Mouse (Mus musculus) heart, adult 2 months (tissue): ENCODE results near the gene Ftsj3. TPM values are rescaled to one million over a fixed set of nuclear protein-coding genes. Genes with fewer than 3 reads are reported as not detected.
A peak's percentile ranks its signal among the peaks of the same experiment; 100 is the strongest.
"Not testable (repeated sequence)": the region's sequence is repeated elsewhere in the genome, so short reads cannot be mapped to it uniquely, and the experiment has no call there.

Experiments used
- DNase-seq, 2 experiments: peaks; one replicate each; pipeline ENCODE4 v3.0.0; 2021
- H3K27ac ChIP-seq: fragments of 200-600 bp; 2 replicates; pipeline ENCODE4 v1.8.1; 2022
- H3K27me3 ChIP-seq: fragments of 200-500 bp; 2 replicates; pipeline ENCODE4 v1.6.1; 2012; ENCODE audit warnings: mild to moderate bottlenecking, low read length, inconsistent platforms, mixed read lengths; ENCODE audit not compliant: control insufficient read depth, insufficient read depth
- H3K36me3 ChIP-seq: fragments of 200-500 bp; 2 replicates; pipeline ENCODE4 v1.6.1; 2012; ENCODE audit warnings: low read length, inconsistent platforms; ENCODE audit not compliant: control insufficient read depth, insufficient read depth
- H3K4me1 ChIP-seq: fragments of 200-500 bp; 2 replicates; pipeline ENCODE4 v1.6.1; 2011; ENCODE audit warnings: low read length; ENCODE audit not compliant: control insufficient read depth, insufficient read depth
- H3K4me3 ChIP-seq: fragments of 200-600 bp; 2 replicates; pipeline ENCODE4 v1.8.1; 2022
- H3K79me2 ChIP-seq: fragments of 200-500 bp; replicated peaks from 2 replicates; pipeline ENCODE4 v1.6.1; 2012; ENCODE audit warnings: mild to moderate bottlenecking, inconsistent platforms, low read length, moderate library complexity, mixed read lengths; ENCODE audit not compliant: control insufficient read depth, insufficient read depth
- H3K9ac ChIP-seq: fragments of 200-500 bp; 2 replicates; pipeline ENCODE4 v1.6.1; 2012; ENCODE audit warnings: low read depth, mild to moderate bottlenecking, control low read depth, inconsistent platforms, low read length, mixed read lengths
- CTCF ChIP-seq: fragments of 200-600 bp; IDR thresholded peaks from 2 replicates; pipeline ENCODE4 v1.8.1; 2022; ENCODE audit warnings: antibody characterized with exemption, mild to moderate bottlenecking, moderate library complexity
- EP300 ChIP-seq: fragments of 200-500 bp; IDR thresholded peaks from 2 replicates; pipeline ENCODE4 v1.6.1; 2011; ENCODE audit warnings: low read depth, low read length, control low read depth; ENCODE audit not compliant: insufficient read depth
- POLR2A ChIP-seq: fragments of 200-500 bp; IDR thresholded peaks from 2 replicates; pipeline ENCODE4 v1.6.1; 2011; ENCODE audit warnings: mild to moderate bottlenecking, low read depth, low read length, control low read depth; ENCODE audit not compliant: insufficient read depth
- WGBS: fragments of 180-500 bp; shearing (Covaris S2); methylation state at CpG from one replicate; pipeline ENCODE4 v1.1.7; 2018; 5-methylcytosine and 5-hydroxymethylcytosine counted together
- intact Hi-C: fragments of 180-260 bp; cut with DNase I; formaldehyde crosslinking; loops from one replicate; pipeline ENCODE4 v1.15.1; 2025
- polyA plus RNA-seq: library from polyadenylated mRNA; depleted of rRNA; stranded (reverse); fragments of >200 nt; gene quantifications from 2 replicates; pipeline ENCODE4 v1.2.3, GENCODE M21; 2012; rRNA removed
- total RNA-seq, 2 experiments: library from RNA; stranded (reverse); gene quantifications; 2 replicates each; pipeline ENCODE4 v1.2.3; 2021

The Ftsj3 gene
- total and polyA plus RNA-seq, 3 experiments = 10.2 to 21.6 (median 20.2) TPM

DNA sequence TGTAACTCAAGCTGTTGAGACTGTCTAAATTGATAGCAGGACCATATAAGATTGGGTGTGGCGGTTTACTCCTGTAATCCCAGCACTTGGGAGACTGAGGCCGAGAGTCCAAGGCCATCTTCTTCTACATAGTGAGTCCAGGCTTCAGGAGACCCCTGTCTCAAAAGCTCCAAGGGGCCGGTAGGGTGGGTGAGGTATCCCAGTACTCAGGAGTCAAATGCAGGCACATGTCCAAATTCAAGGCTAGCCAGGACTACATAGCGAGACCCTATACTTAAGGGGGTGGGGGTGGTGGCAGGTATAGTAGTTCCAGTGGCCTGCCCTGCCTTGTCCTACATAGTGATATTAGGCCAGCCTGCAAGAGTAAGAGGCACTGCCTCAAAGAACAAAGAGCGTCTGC lies 41.0 kb downstream of the Ftsj3 start:
- no peak for TF ChIP-seq POLR2A
- no peak for TF ChIP-seq EP300
- TF ChIP-seq CTCF = no peak
- H3K79me2 ChIP-seq = peaks cover 3% of the 10 kb centered on the region
- intact Hi-C loops = no loop called here
- DNase-seq = no peak
- 81% methylated on average over 5 of the region's 5 CpGs for WGBS
- H3K9ac ChIP-seq = no peak overlapping the region
- H3K36me3 ChIP-seq = peaks cover 14% of the 10 kb centered on the region
- H3K27ac ChIP-seq = no peak overlapping the region
- peak overlapping the region; percentile 69; the same call in 1 of the 2 replicates for H3K4me3 ChIP-seq
- H3K27me3 ChIP-seq = no peaks in the 10 kb centered on the region
- peaks cover 7% of the 10 kb centered on the region for H3K4me1 ChIP-seq

DNA sequence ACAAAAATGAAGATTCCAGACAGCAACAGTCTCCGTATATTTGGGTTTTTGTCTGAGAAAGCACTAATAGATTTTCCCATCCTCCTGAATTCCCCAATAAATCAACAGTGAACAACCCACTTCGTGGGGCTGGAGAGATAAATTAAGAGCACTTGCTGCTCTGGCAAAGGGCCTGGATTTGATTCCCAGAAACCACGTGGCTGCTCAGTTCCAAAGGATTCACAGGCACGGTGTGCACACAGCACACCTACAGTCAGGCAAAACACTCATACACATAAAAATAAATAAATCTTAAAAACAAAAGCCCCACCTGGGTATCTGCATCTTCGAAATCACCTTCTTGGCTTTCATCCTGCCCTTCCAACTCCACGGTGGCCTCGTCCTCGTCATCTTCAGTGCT lies 43.1 kb downstream of the Ftsj3 start:
- Histone ChIP-seq H3K27ac (no peak overlapping the region; the same call in 1 of the 2 replicates), H3K79me2 (peaks cover 3% of the 10 kb centered on the region), H3K36me3 (peaks cover 14% of the 10 kb centered on the region), H3K27me3 (no peaks in the 10 kb centered on the region), H3K4me1 (peaks cover 6% of the 10 kb centered on the region), H3K4me3 (no peak overlapping the region), H3K9ac (no peak overlapping the region)
- TF ChIP-seq EP300 (no peak), CTCF (no peak), POLR2A (no peak)
- WGBS = 61% methylated on average over 8 of the region's 8 CpGs
- DNase-seq = peak in 1 of 2 experiments; percentile 41
- intact Hi-C loops = no loop called here

DNA sequence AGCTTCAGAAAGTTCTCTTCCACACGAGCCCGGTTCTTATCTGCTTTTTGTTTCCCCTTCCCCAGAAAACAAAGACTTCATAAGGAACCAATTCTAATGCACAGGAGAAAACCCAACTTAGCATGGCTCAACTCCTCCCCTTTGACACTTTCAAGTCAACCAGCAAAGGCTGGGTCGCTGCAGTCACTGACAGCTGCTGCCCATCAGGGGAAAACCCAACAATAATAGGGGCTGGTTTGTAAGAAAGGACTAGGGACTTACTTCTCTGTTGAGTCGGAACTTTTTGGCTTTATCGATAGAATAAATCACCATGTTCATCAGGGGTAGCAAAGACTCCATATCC lies 53.8 kb downstream of the Ftsj3 start, which contains the start of gene Strada:
Gene Strada, minus strand, starts transcription at position 46 of the 343 bp plus-strand sequence.
- no peak for DNase-seq
- no peak within 1 kb of the TSS for H3K4me3 ChIP-seq
- no peaks in the 10 kb centered on the region for H3K4me1 ChIP-seq
- H3K27me3 ChIP-seq = no peaks in the 10 kb centered on the region
- WGBS = 49% methylated on average over 5 of the region's 5 CpGs
- H3K27ac ChIP-seq = no peak within 1 kb of the TSS
- 0 out of 2 replicates have a peak, but pooled peaks cover 2% of the 10 kb centered on the region for H3K79me2 ChIP-seq
- no peak within 1 kb of the TSS for H3K9ac ChIP-seq
- intact Hi-C loops = no loop called here
- H3K36me3 ChIP-seq = no peaks in the 10 kb centered on the region
- no peak for TF ChIP-seq EP300
- no peak for TF ChIP-seq CTCF

DNA sequence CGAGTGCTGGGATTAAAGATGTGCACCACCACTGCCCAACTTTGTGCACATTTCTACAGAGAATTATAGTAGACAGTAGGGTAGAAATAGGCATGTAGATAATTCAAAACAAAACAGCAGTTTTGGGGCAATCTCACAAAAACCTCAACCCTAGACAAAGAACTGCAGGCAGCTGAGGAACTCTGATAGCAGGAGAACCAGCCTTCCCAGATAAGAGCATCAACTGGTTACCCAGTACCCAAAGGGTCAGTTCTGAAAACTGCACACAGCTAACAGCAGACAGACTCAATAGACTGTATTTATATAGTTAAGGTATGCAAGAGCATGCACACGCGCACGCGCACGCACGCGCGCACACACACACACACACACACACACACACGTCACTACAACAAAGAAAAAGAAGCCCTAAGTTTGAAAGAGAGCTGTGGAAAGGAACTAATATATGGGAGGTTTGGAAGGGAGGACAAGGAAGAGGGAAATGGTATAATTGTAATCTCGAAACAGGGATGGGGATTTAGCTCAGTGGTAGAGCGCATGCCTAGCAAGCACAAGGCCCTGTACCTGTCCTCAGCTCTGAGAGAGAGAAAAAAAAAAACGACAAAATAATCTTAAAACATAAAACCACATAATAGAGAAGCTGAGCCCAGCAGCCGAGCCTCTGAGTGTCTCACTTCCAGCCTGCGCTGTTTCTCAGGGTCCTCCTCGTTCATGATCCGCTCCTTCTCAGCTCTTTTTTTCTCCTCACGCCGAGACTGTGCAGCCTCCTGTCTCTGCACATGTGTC lies 54.3 kb downstream of the Ftsj3 start:
- no peak overlapping the region for H3K27ac ChIP-seq
- TF ChIP-seq CTCF (no peak), EP300 (no peak), POLR2A (no peak)

DNA sequence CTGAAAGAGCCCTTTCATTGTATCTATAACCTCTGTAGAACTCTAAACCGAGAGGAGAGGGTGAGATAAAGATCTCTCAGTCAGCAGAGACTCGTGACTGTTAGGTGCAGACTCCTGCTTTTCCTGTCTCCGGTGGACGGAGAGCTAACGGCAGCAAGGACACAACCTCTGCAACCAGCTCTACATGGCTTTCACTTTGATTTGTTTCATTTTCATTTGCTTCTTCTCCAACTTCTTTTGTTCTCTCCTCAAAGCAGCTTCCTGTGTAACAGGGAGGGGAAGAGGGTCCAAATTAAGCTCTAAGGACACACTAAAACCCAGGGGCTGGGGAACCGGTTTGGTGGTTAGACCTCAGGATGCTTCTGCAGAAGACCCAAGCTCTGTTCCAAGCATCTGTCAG lies 55.1 kb downstream of the Ftsj3 start:
- Histone ChIP-seq H3K9ac (no peak overlapping the region), H3K27ac (no peak overlapping the region), H3K36me3 (no peaks in the 10 kb centered on the region), H3K27me3 (no peaks in the 10 kb centered on the region), H3K4me3 (no peak overlapping the region), H3K79me2 (0 out of 2 replicates have a peak, but pooled peaks cover 2% of the 10 kb centered on the region), H3K4me1 (no peaks in the 10 kb centered on the region)
- TF ChIP-seq EP300 (no peak), POLR2A (no peak), CTCF (no peak)
- intact Hi-C loops = no loop called here
- no peak for DNase-seq
- WGBS = 33% methylated on average over 6 of the region's 6 CpGs

More for the DNA sequence above, 54.3 kb downstream of the Ftsj3 start:
- intact Hi-C loops = no loop called here
- no peak overlapping the region for H3K4me3 ChIP-seq
- H3K9ac ChIP-seq = no peak overlapping the region
- no peaks in the 10 kb centered on the region for H3K4me1 ChIP-seq
- H3K79me2 ChIP-seq = 0 out of 2 replicates have a peak, but pooled peaks cover 2% of the 10 kb centered on the region
- no peak for DNase-seq
- no peaks in the 10 kb centered on the region for H3K36me3 ChIP-seq
- H3K27me3 ChIP-seq = no peaks in the 10 kb centered on the region
- 78% methylated on average over 19 of the region's 19 CpGs for WGBS

DNA sequence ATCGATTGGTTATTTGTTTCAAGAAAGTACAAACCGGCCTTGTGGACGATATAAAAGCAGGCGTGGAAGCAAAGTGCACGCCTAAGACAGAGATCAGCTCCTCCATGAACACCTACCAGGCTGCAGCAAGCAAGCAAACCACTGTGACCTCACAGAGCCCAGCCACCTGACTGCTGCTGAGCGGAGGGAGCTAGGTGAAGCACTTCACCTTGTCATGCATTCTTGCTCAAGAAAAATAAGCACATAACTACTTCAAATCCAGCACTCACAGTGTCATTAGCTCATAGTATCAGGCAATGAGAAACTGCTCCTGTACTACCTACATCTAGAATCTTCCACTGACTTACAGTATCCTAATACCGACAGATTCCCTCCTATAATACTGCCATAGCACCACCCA lies 55.9 kb downstream of the Ftsj3 start:
- DNase-seq, H3K4me3 ChIP-seq, H3K4me1 ChIP-seq, H3K27me3 ChIP-seq, H3K9ac ChIP-seq, H3K27ac ChIP-seq, H3K36me3 ChIP-seq, H3K79me2 ChIP-seq: not testable (repeated sequence)
- intact Hi-C loops = loop anchor here (10.0 kb wide), 1 partner anchor 115 kb away; the partner anchor contains the start of gene Map3k3
- 93% methylated on average over 7 of the region's 7 CpGs for WGBS

Other genes starting within 250 kb of the Ftsj3 start
- not detected for gene Kcnh6, start 248.0 kb downstream of the Ftsj3 start, total RNA-seq
- 0.26 and 0.39 TPM in 2 replicates for gene Kcnh6, start 248.0 kb downstream of the Ftsj3 start, polyA plus RNA-seq
- gene Dcaf7, start 219.2 kb downstream of the Ftsj3 start, total RNA-seq = 10 to 100 TPM; 36.5 to 39.2 TPM
- gene Dcaf7, start 219.2 kb downstream of the Ftsj3 start, polyA plus RNA-seq = 28.9 and 48.7 TPM in 2 replicates
- 10 to 100 TPM; 56.4 to 59.6 TPM for gene Taco1, start 190.0 kb downstream of the Ftsj3 start, total RNA-seq
- 32.8 and 45.3 TPM in 2 replicates for gene Taco1, start 190.0 kb downstream of the Ftsj3 start, polyA plus RNA-seq
- 10 to 100 TPM; 36.0 to 38.9 TPM for gene Map3k3, start 171.5 kb downstream of the Ftsj3 start, total RNA-seq
- 25.1 and 39.8 TPM in 2 replicates for gene Map3k3, start 171.5 kb downstream of the Ftsj3 start, polyA plus RNA-seq
- gene Gm10840, start 95.2 kb downstream of the Ftsj3 start, total RNA-seq = not detected
- gene Gm10840, start 95.2 kb downstream of the Ftsj3 start, polyA plus RNA-seq = not detected in 2 replicates
- 1 to 10 TPM; 3.6 to 4.7 TPM for gene Limd2, start 95.2 kb downstream of the Ftsj3 start, total RNA-seq
- 10.0 and 11.5 TPM in 2 replicates for gene Limd2, start 95.2 kb downstream of the Ftsj3 start, polyA plus RNA-seq
- 1 to 10 TPM; 6.2 to 7.0 TPM for gene Strada, start 53.9 kb downstream of the Ftsj3 start, total RNA-seq
- 16.9 and 21.8 TPM in 2 replicates for gene Strada, start 53.9 kb downstream of the Ftsj3 start, polyA plus RNA-seq
- 10 to 100 TPM; 78.1 to 82.2 TPM for gene Ccdc47, start 39.7 kb downstream of the Ftsj3 start, total RNA-seq
- 23.7 and 47.4 TPM in 2 replicates for gene Ccdc47, start 39.7 kb downstream of the Ftsj3 start, polyA plus RNA-seq
- gene Ddx42, start 39.2 kb downstream of the Ftsj3 start, total RNA-seq = 10 to 100 TPM; 23.5 to 27.5 TPM
- gene Ddx42, start 39.2 kb downstream of the Ftsj3 start, polyA plus RNA-seq = 6.0 and 11.9 TPM in 2 replicates
- gene Psmc5, start 75 bp upstream of the Ftsj3 start, total RNA-seq = 100 to 1,000 TPM in 1 of 2 experiments, 10 to 100 TPM in 1; 91.8 to 104 TPM
- 54.5 and 83.5 TPM in 2 replicates for gene Psmc5, start 75 bp upstream of the Ftsj3 start, polyA plus RNA-seq
- gene Smarcd2, start 16.9 kb upstream of the Ftsj3 start, total RNA-seq = 10 to 100 TPM; 16.6 to 17.2 TPM
- 39.2 and 49.2 TPM in 2 replicates for gene Smarcd2, start 16.9 kb upstream of the Ftsj3 start, polyA plus RNA-seq
- not detected for gene Tcam1, start 20.6 kb upstream of the Ftsj3 start, total RNA-seq
- gene Tcam1, start 20.6 kb upstream of the Ftsj3 start, polyA plus RNA-seq = 0.10 TPM in 1 of 2 replicates, not detected in the other
- gene Gh, start 45.8 kb upstream of the Ftsj3 start, total RNA-seq = not detected
- gene Gh, start 45.8 kb upstream of the Ftsj3 start, polyA plus RNA-seq = not detected in 2 replicates
- gene Cd79b, start 58.7 kb upstream of the Ftsj3 start, total RNA-seq = 1 to 10 TPM; 1.7 to 3.0 TPM
- 3.4 and 10.1 TPM in 2 replicates for gene Cd79b, start 58.7 kb upstream of the Ftsj3 start, polyA plus RNA-seq
- gene Scn4a, start 97.2 kb upstream of the Ftsj3 start, total RNA-seq = 10 to 100 TPM; 22.1 to 22.8 TPM
- 11.9 and 20.7 TPM in 2 replicates for gene Scn4a, start 97.2 kb upstream of the Ftsj3 start, polyA plus RNA-seq
- under 1 TPM; 0.37 to 0.48 TPM for gene Prr29, start 109.4 kb upstream of the Ftsj3 start, total RNA-seq
- 7.9 and 10.4 TPM in 2 replicates for gene Prr29, start 109.4 kb upstream of the Ftsj3 start, polyA plus RNA-seq
- gene Icam2, start 132.0 kb upstream of the Ftsj3 start, total RNA-seq = 10 to 100 TPM; 22.0 to 22.4 TPM
- 46.8 and 60.4 TPM in 2 replicates for gene Icam2, start 132.0 kb upstream of the Ftsj3 start, polyA plus RNA-seq
- gene Ern1, start 231.8 kb upstream of the Ftsj3 start, total RNA-seq = 10 to 100 TPM; 10.2 to 13.9 TPM
- gene Ern1, start 231.8 kb upstream of the Ftsj3 start, polyA plus RNA-seq = 6.4 and 9.8 TPM in 2 replicates